ENCODE assay signal across 10 mouse cellular contexts in the genomic region with DNA sequence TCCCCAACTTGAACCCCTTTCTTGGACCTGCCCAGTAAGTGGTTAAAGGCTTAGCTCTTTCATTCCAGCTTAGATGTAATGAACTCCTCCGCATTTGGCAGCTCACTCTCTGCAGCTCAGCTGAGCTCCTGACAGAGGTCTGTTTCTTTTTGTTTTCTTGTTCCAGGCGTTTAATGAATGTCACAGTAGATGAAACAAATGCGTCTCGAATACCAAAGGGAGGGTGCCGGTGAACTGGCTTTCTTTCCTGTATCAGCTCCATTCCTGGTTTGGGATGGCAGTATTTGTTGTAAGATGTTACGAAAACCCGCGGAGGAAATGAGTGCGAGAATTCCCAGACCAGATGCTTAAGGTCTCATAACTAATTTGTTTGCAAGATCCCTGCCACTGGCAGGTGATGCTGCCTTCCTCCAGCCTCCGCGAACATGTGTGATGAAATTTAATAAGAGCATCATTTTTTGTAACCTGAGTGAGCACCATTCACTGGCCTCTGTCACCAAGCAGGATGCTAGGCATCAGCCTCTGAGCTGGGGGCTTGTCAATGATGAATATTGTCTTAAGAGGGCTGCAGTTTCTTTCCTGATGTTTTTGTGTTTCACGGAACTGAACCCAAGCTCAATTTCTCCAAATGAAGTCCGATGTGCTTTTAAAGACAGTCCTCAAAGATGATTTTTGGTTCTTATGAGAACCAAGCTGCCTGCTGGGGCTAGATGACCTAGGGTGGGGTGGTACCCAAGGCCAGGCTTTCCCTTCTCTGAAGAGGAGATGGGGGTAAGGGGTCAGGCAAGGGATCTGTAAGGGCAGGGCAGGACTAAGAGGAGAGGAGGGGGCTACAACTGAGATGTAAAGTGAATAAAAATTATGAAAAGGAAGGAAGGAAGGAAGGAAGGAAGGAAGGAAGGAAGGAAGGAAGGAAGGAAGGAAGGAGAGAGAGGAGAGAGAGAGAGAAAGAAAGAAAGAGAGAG.
A peak's percentile ranks its signal among the peaks of the same experiment; 100 is the strongest.
DNase-seq lines count a peak whose midpoint lies in the region; ATAC-seq and TF ChIP-seq lines count a peak whose summit lies in the region.
"Had no signal": no experiment of that assay in that cellular context is flagged by ENCODE, and none has a peak within 500 bp of the region (broad histone marks: within the 10 kb centered on the region; RNA-seq: fewer than 3 reads in every experiment).

No protein-coding gene starts in this region.

- ATAC-seq in hindbrain, embryonic 12.5 days (ENCODE audit: low FRiP score): no peak
- ATAC-seq in limb, embryonic 15.5 days (ENCODE audit: insufficient number of reproducible peaks, low FRiP score, low TSS enrichment, low read depth): no peak
- no peak for ATAC-seq in liver, postnatal 0 days

- DNase-seq in embryo, embryonic 10 days (ENCODE audit: low spot score): peak; percentile 14
- DNase-seq in embryo, embryonic 9.5 days (ENCODE audit: extremely low spot score): no peak
- DNase-seq in Muller cell, postnatal 12 days (ENCODE audit: inconsistent ontology term): peak; percentile 57
- DNase-seq in liver, postnatal 0 days: no peak
- no peak for DNase-seq in T-cell, adult 2 months (ENCODE audit: low spot score)
- DNase-seq in spleen, postnatal 4 days (ENCODE audit: low spot score in 2 of 2): no peak
- DNase-seq: gastrocnemius, postnatal 25 days; kidney, adult 9 months had no signal

- H3K4me3 ChIP-seq in hindbrain, embryonic 12.5 days: no peak overlapping the region
- H3K4me3 ChIP-seq in limb, embryonic 15.5 days: no peak overlapping the region
- no peak overlapping the region for H3K4me3 ChIP-seq in liver, postnatal 0 days (ENCODE audit: low read depth, low read length)

- no peaks in the 10 kb centered on the region for H3K9me3 ChIP-seq in hindbrain, embryonic 12.5 days (replicated peaks)
- no peaks in the 10 kb centered on the region for H3K9me3 ChIP-seq in limb, embryonic 15.5 days
- no peaks in the 10 kb centered on the region for H3K9me3 ChIP-seq in liver, postnatal 0 days (ENCODE audit: low read length)

- no peak overlapping the region for H3K9ac ChIP-seq in hindbrain, embryonic 12.5 days
- H3K9ac ChIP-seq in limb, embryonic 15.5 days: no peak overlapping the region
- H3K9ac ChIP-seq in liver, postnatal 0 days (replicated peaks): no peak overlapping the region

- H3K27ac ChIP-seq in hindbrain, embryonic 12.5 days: no peak overlapping the region
- no peak overlapping the region for H3K27ac ChIP-seq in limb, embryonic 15.5 days
- H3K27ac ChIP-seq in liver, postnatal 0 days (ENCODE audit: low read depth): no peak overlapping the region

- H3K36me3 ChIP-seq in hindbrain, embryonic 12.5 days: no peaks in the 10 kb centered on the region
- no peaks in the 10 kb centered on the region for H3K36me3 ChIP-seq in limb, embryonic 15.5 days
- no peaks in the 10 kb centered on the region for H3K36me3 ChIP-seq in liver, postnatal 0 days (replicated peaks; ENCODE audit: insufficient read depth, low read length)

- 37% methylated on average over 13 of the region's 13 CpGs for WGBS in hindbrain, embryonic 12.5 days
- WGBS in limb, embryonic 15.5 days: 27% methylated on average over 13 of the region's 13 CpGs
- WGBS in liver, postnatal 0 days (ENCODE audit: insufficient replicate concordance): 37% methylated on average over 13 of the region's 13 CpGs

- TF ChIP-seq EP300 in liver, postnatal 0 days (IDR thresholded peaks at IDR 0.05; ENCODE audit: low read depth): no peak

- no peaks in the 10 kb centered on the region for H3K27me3 ChIP-seq in hindbrain, embryonic 12.5 days
- H3K27me3 ChIP-seq in limb, embryonic 15.5 days: no peaks in the 10 kb centered on the region
- no peaks in the 10 kb centered on the region for H3K27me3 ChIP-seq in liver, postnatal 0 days (ENCODE audit: insufficient read depth, low read length)

- H3K4me1 ChIP-seq in hindbrain, embryonic 12.5 days: peaks cover 6% of the 10 kb centered on the region; the same call in 1 of the 2 replicates
- H3K4me1 ChIP-seq in limb, embryonic 15.5 days: peaks cover 4% of the 10 kb centered on the region; the same call in 1 of the 2 replicates
- H3K4me1 ChIP-seq in liver, postnatal 0 days (ENCODE audit: insufficient read depth): no peaks in the 10 kb centered on the region

- 0 out of 2 replicates have a peak overlapping the region, but pooled peaks have one; percentile 1 for H3K4me2 ChIP-seq in hindbrain, embryonic 12.5 days (replicated peaks)
- H3K4me2 ChIP-seq in limb, embryonic 15.5 days: 0 out of 2 replicates have a peak overlapping the region, but pooled peaks have one; percentile 2
- H3K4me2 ChIP-seq in liver, postnatal 0 days (ENCODE audit: low read depth, low read length): no peak overlapping the region

- TF ChIP-seq CTCF in liver, postnatal 0 days (IDR thresholded peaks at IDR 0.05; ENCODE audit: low read depth): no peak

Comparison
In these comparisons a context has a peak if more than half of its experiments do, and no peak if none do; other contexts are left out.
1. DNase-seq: peak in embryo, embryonic 10 days (single experiment) and Muller cell, postnatal 12 days (single experiment); none in embryo, embryonic 9.5 days (single experiment), liver, postnatal 0 days (single experiment), T-cell, adult 2 months (single experiment) and spleen, postnatal 4 days (0 of 2).